ENCODE assay signal across 8 mouse cellular contexts in the genomic region with DNA sequence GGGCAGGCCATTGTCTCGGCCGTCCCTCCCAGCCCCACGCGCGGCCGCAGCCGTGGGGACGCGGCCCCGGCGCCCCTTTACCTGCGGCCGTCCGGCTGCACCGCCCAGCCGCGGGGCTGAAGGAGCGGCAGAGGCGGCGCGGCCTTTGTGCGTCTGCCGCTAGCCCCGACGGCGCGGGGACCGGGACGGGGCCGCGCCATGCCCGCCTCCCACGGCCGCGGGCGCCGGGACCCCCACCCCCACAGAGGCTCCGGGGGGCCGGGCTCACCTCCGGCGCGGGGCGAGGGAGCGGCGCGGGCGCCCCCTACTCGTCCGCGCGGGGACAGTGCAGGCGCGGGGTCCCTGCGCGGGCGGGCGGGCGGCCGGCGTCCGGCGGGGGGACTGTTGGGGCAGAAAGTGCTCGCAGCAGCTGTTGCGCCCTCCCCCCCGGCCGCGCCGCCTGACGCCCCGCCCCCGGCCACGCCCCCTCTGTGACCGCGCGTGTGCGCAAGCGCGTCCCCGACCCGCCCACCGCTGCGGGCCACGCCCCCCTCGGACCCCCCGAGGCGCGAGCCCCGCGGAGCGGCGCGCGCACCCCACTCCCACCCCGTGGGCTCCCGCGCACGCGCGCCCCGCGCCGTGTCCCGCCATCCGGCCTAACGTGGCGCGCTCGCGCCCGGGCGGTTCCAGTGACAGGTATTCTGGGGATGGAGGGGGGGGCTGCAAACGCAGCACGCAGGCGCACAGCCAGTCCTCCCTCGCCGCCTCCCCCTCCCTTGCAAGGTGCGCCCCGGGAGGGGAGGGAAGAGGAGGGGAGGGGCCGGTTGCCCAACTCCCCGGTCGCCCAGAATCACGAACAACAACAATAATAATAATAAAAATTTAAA. TPM values are rescaled to one million over a fixed set of nuclear protein-coding genes. Genes with fewer than 3 reads are reported as not detected.
A peak's percentile ranks its signal among the peaks of the same experiment; 100 is the strongest.
DNase-seq lines count a peak whose midpoint lies in the region; ATAC-seq and TF ChIP-seq lines count a peak whose summit lies in the region.

No protein-coding gene starts in this region.

- no peak for TF ChIP-seq EP300 in heart, postnatal 0 days (IDR thresholded peaks at IDR 0.05; ENCODE audit: low read depth)

- 0 out of 2 replicates have a peak, but pooled peaks have one; percentile 14 for TF ChIP-seq CTCF in heart, postnatal 0 days (IDR thresholded peaks at IDR 0.05; ENCODE audit: low read depth)

- peak; percentile 88 for ATAC-seq in heart, postnatal 0 days (ENCODE audit: insufficient read depth, low read depth)
- peak; percentile 88 for ATAC-seq in neural tube, embryonic 15.5 days (ENCODE audit: low FRiP score)

- H3K9me3 ChIP-seq in forebrain, embryonic 10.5 days = no peaks in the 10 kb centered on the region
- no peaks in the 10 kb centered on the region for H3K9me3 ChIP-seq in heart, postnatal 0 days (replicated peaks; ENCODE audit: control insufficient read depth, low read length)
- H3K9me3 ChIP-seq in neural tube, embryonic 15.5 days (replicated peaks) = no peaks in the 10 kb centered on the region

- peaks cover 6% of the 10 kb centered on the region; the same call in 1 of the 2 replicates for H3K27me3 ChIP-seq in forebrain, embryonic 10.5 days (ENCODE audit: poor library complexity, severe bottlenecking)
- no peaks in the 10 kb centered on the region for H3K27me3 ChIP-seq in heart, postnatal 0 days (ENCODE audit: control insufficient read depth, insufficient read depth, low read length)
- no peaks in the 10 kb centered on the region for H3K27me3 ChIP-seq in neural tube, embryonic 15.5 days (replicated peaks)

- H3K4me2 ChIP-seq in heart, postnatal 0 days (ENCODE audit: low read depth, low read length) = peak overlapping the region; percentile 80
- H3K4me2 ChIP-seq in neural tube, embryonic 15.5 days = peak overlapping the region; percentile 62

- H3K4me1 ChIP-seq in forebrain, embryonic 10.5 days = peaks cover 78% of the 10 kb centered on the region
- peaks cover 33% of the 10 kb centered on the region for H3K4me1 ChIP-seq in heart, postnatal 0 days (ENCODE audit: control insufficient read depth, insufficient read depth)
- peaks cover 59% of the 10 kb centered on the region for H3K4me1 ChIP-seq in neural tube, embryonic 15.5 days

- H3K9ac ChIP-seq in heart, postnatal 0 days (replicated peaks; ENCODE audit: low read depth, low read length) = peak overlapping the region; percentile 97
- H3K9ac ChIP-seq in neural tube, embryonic 15.5 days (replicated peaks) = peak overlapping the region; percentile 68

- peak overlapping the region; percentile 92 for H3K4me3 ChIP-seq in forebrain, embryonic 10.5 days
- peak overlapping the region; percentile 98 for H3K4me3 ChIP-seq in heart, postnatal 0 days (ENCODE audit: low read depth, low read length)
- peak overlapping the region; percentile 68 for H3K4me3 ChIP-seq in neural tube, embryonic 15.5 days (replicated peaks)

- peak; percentile 92 for DNase-seq in CD4-positive helper T cell, adult 2 months (ENCODE audit: low read depth, low spot score)
- peak; percentile 88 to 94 for DNase-seq in adrenal gland, postnatal 36 days
- DNase-seq in forebrain, embryonic 10.5 days (ENCODE audit: extremely low spot score, low spot score) = peak; percentile 89
- DNase-seq in heart, postnatal 0 days (ENCODE audit: low spot score) = peak; percentile 89
- peak; percentile 83 to 93 for DNase-seq in kidney, postnatal 36 days
- peak; percentile 83 to 85 for DNase-seq in lung, adult 18-20 months
- DNase-seq in testis, postnatal 10 days (ENCODE audit: low spot score) = peak; percentile 97

- H3K27ac ChIP-seq in forebrain, embryonic 10.5 days = peak overlapping the region; percentile 100
- H3K27ac ChIP-seq in heart, postnatal 0 days (ENCODE audit: low read depth) = peak overlapping the region; percentile 98
- H3K27ac ChIP-seq in neural tube, embryonic 15.5 days (replicated peaks) = peak overlapping the region; percentile 74

- under 1% methylated on average over 94 of the region's 122 CpGs for WGBS in forebrain, embryonic 10.5 days
- under 1% methylated on average over 56 of the region's 122 CpGs for WGBS in heart, postnatal 0 days
- under 1% methylated on average over 53 of the region's 122 CpGs for WGBS in neural tube, embryonic 15.5 days

- H3K36me3 ChIP-seq in forebrain, embryonic 10.5 days (replicated peaks) = peaks cover 3% of the 10 kb centered on the region; the same call in 1 of the 2 replicates
- H3K36me3 ChIP-seq in heart, postnatal 0 days (replicated peaks; ENCODE audit: control insufficient read depth, insufficient read depth, low read length) = no peaks in the 10 kb centered on the region
- H3K36me3 ChIP-seq in neural tube, embryonic 15.5 days = no peaks in the 10 kb centered on the region

RNA-seq across cellular contexts. Expression of a gene that starts 16.9 kb away (rescaled TPM):
- total RNA-seq in adrenal gland, postnatal 36 days (2021) = 10 to 100 TPM; 23.9 to 24.2 TPM
- polyA plus RNA-seq in forebrain, embryonic 10.5 days (2016; fragmentation: Nextera tagmentation; extraction: Ambion mirVana) = 3.4 and 4.1 TPM in 2 replicates
- 9.8 and 10.1 TPM in 2 replicates for total RNA-seq in heart, postnatal 0 days (2014; rRNA removed; ENCODE audit: low replicate concordance)
- polyA plus RNA-seq in heart, postnatal 0 days (2015; fragmentation: Nextera tagmentation; extraction: Ambion mirVana) = 1.9 and 2.1 TPM in 2 replicates
- polyA plus RNA-seq in neural tube, embryonic 15.5 days (2015; fragmentation: Nextera tagmentation; extraction: Ambion mirVana) = 0.82 and 2.4 TPM in 2 replicates

Comparison
In these comparisons a context has a peak if more than half of its experiments do, and no peak if none do; other contexts are left out.
1. Peak in every context shown above with its lines: DNase-seq, ATAC-seq, H3K4me3 ChIP-seq and H3K27ac ChIP-seq.